Mouse (Mus musculus) c-Kit-positive CD71-negative TER-119-negative erythroid progenitor cells, embryonic 14.5 days (primary cell): ENCODE data around the gene Aff3.

ENCODE experiments used
- DNase-seq: peaks from one replicate; pipeline ENCODE4 v3.0.0-alpha.2; 2013; ENCODE audit warnings: low read depth

Gene Aff3

GRCm38 (mm10) chr1:38595311-38595710, 69.4 kb downstream of the Aff3 start:
- DNase-seq = no peak

GRCm38 (mm10) chr1:38594766-38595165, 70.0 kb downstream of the Aff3 start:
- no peak for DNase-seq

GRCm38 (mm10) chr1:38591194-38591593, 73.6 kb downstream of the Aff3 start:
- no peak for DNase-seq

- DNase-seq = no peak
Measured at GRCm38 (mm10) chr1:38588741-38589140, 76.0 kb downstream of the Aff3 start.

GRCm38 (mm10) chr1:38582328-38582727, 82.4 kb downstream of the Aff3 start:
- no peak for DNase-seq

GRCm38 (mm10) chr1:38580572-38580971, 84.2 kb downstream of the Aff3 start:
- no peak for DNase-seq

- no peak for DNase-seq
Measured at GRCm38 (mm10) chr1:38578339-38578738, 86.4 kb downstream of the Aff3 start.

GRCm38 (mm10) chr1:38567791-38568190, 97.0 kb downstream of the Aff3 start:
- DNase-seq = no peak

- DNase-seq = no peak
Measured at GRCm38 (mm10) chr1:38566101-38566678, 98.6 kb downstream of the Aff3 start.

GRCm38 (mm10) chr1:38565295-38565777, 99.4 kb downstream of the Aff3 start:
- no peak for DNase-seq

GRCm38 (mm10) chr1:38562397-38563199, 102.2 kb downstream of the Aff3 start:
- DNase-seq = no peak

GRCm38 (mm10) chr1:38561331-38561730, 103.4 kb downstream of the Aff3 start:
- DNase-seq = no peak

GRCm38 (mm10) chr1:38560666-38561065, 104.1 kb downstream of the Aff3 start:
- DNase-seq = no peak

GRCm38 (mm10) chr1:38557615-38558014, 107.1 kb downstream of the Aff3 start:
- DNase-seq = peak; percentile 7

- DNase-seq = no peak
Measured at GRCm38 (mm10) chr1:38554546-38554945, 110.2 kb downstream of the Aff3 start.

GRCm38 (mm10) chr1:38553090-38553489, 111.7 kb downstream of the Aff3 start:
- DNase-seq = no peak

- DNase-seq = no peak
Measured at GRCm38 (mm10) chr1:38550579-38550978, 114.2 kb downstream of the Aff3 start.

GRCm38 (mm10) chr1:38548671-38549661, 115.8 kb downstream of the Aff3 start:
- no peak for DNase-seq

- no peak for DNase-seq
Measured at GRCm38 (mm10) chr1:38547685-38548084, 117.1 kb downstream of the Aff3 start.

GRCm38 (mm10) chr1:38546696-38547095, 118.1 kb downstream of the Aff3 start:
- DNase-seq = no peak

- DNase-seq = no peak
Measured at GRCm38 (mm10) chr1:38545282-38545945, 119.3 kb downstream of the Aff3 start.

- DNase-seq = no peak
Measured at GRCm38 (mm10) chr1:38544501-38544900, 120.3 kb downstream of the Aff3 start.
